Mouse (Mus musculus) c-Kit-positive CD71-negative TER-119-negative erythroid progenitor cells, embryonic 14.5 days (primary cell): ENCODE data around the gene Nxf1.

Experiments
- DNase-seq: peaks from one replicate; pipeline ENCODE4 v3.0.0-alpha.2; 2013; ENCODE audit warnings: low read depth

Nxf1 gene

GRCm38 (mm10) chr19:8819596-8820423, 62.9 kb downstream of the Nxf1 start, which contains the start of gene Hnrnpul2:
Gene Hnrnpul2, plus strand, starts transcription at chr19:8820010.
- DNase-seq = peak; percentile 96
